Mouse (Mus musculus) hindbrain, embryonic 16.5 days (tissue): Measurements from ENCODE around the gene Ncan. TPM values are rescaled to one million over a fixed set of nuclear protein-coding genes. Genes with fewer than 3 reads are reported as not detected.
"Not testable (repeated sequence)": the region's sequence is repeated elsewhere in the genome, so short reads cannot be mapped to it uniquely, and the experiment has no call there.

ENCODE experiments used
- ATAC-seq: fragments of 200-750 bp; cut with Nextera tagmentation; 2 replicates; pipeline ENCODE4 v1.8.0; 2017; ENCODE audit warnings: moderate TSS enrichment, moderate library complexity
- H3K27ac ChIP-seq: fragments of 300-500 bp; sonication (generic); 2 replicates; pipeline ENCODE4 v1.5.1; 2014; ENCODE audit warnings: low read depth, mild to moderate bottlenecking, control low read depth, low read length, moderate library complexity
- H3K27me3 ChIP-seq: fragments of 300-500 bp; sonication (generic); replicated peaks from 2 replicates; pipeline ENCODE4 v1.6.1; 2014; ENCODE audit warnings: low read length; ENCODE audit not compliant: control insufficient read depth, insufficient read depth
- H3K36me3 ChIP-seq: fragments of 300-500 bp; sonication (generic); 2 replicates; pipeline ENCODE4 v1.6.1; 2014; ENCODE audit warnings: mild to moderate bottlenecking, low read length, moderate library complexity, mixed read lengths; ENCODE audit not compliant: control insufficient read depth, insufficient read depth
- H3K4me1 ChIP-seq: fragments of 300-500 bp; sonication (generic); 2 replicates; pipeline ENCODE4 v1.6.1; 2014; ENCODE audit warnings: low read depth, low read length; ENCODE audit not compliant: control insufficient read depth, insufficient read depth
- H3K4me2 ChIP-seq: fragments of 300-500 bp; sonication (generic); 2 replicates; pipeline ENCODE4 v1.6.1; 2014; ENCODE audit warnings: mild to moderate bottlenecking, low read length, control low read depth, moderate library complexity
- H3K4me3 ChIP-seq: fragments of 300-500 bp; sonication (generic); 2 replicates; pipeline ENCODE4 v1.5.1; 2014; ENCODE audit warnings: mild to moderate bottlenecking, low read length, control low read depth, moderate library complexity
- H3K9ac ChIP-seq: fragments of 300-500 bp; sonication (generic); 2 replicates; pipeline ENCODE4 v1.6.1; 2014; ENCODE audit warnings: low read depth, mild to moderate bottlenecking, control low read depth, low read length, moderate library complexity
- H3K9me3 ChIP-seq: fragments of 300-500 bp; sonication (generic); 2 replicates; pipeline ENCODE4 v1.6.1; 2014; ENCODE audit warnings: mild to moderate bottlenecking, low read length, moderate library complexity; ENCODE audit not compliant: control insufficient read depth
- WGBS: fragments of 180-500 bp; shearing (Covaris S2); extraction: QIAGEN DNeasy Blood & Tissue Kit; methylation state at CpG from one replicate; pipeline ENCODE4 v1.1.7; 2014; 5-methylcytosine and 5-hydroxymethylcytosine counted together
- polyA plus RNA-seq: library from polyadenylated mRNA; unstranded; fragments of >200 nt; fragmentation: Nextera tagmentation; extraction: Ambion mirVana; gene quantifications from 2 replicates; pipeline ENCODE4 v1.2.1, GENCODE M21; 2015

The Ncan gene
- polyA plus RNA-seq, 1 experiment from 2014 or later, result 178 TPM

DNA sequence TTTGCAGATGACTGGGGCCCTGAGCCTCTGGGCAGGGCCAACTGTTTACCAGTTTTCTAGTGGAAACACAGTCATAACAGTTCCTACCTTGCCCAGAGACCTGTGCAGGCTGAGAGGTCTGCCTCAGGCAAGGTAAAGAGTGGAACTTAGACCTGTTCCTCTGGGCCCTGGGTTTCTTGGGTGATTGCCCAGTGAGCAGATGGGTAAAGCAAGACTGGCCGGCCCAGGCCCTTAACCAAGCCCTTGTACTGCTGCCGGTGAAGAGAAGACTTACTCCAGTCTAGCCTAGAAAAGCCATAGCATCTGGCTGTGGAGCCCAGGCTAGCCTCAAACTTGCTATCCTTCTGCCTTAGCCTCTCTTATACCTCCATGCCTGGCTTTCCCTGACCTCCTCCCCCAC is 38.7 kb downstream of the Ncan start:
- WGBS, result 88% methylated on average over 2 of the region's 2 CpGs
- Histone ChIP-seq H3K27ac (no peak overlapping the region), H3K4me2 (no peak overlapping the region), H3K27me3 (peaks cover 41% of the 10 kb centered on the region), H3K4me3 (no peak overlapping the region), H3K9ac (no peak overlapping the region), H3K36me3 (no peaks in the 10 kb centered on the region), H3K9me3 (no peaks in the 10 kb centered on the region), H3K4me1 (peaks cover 20% of the 10 kb centered on the region)
- ATAC-seq, result no peak

DNA sequence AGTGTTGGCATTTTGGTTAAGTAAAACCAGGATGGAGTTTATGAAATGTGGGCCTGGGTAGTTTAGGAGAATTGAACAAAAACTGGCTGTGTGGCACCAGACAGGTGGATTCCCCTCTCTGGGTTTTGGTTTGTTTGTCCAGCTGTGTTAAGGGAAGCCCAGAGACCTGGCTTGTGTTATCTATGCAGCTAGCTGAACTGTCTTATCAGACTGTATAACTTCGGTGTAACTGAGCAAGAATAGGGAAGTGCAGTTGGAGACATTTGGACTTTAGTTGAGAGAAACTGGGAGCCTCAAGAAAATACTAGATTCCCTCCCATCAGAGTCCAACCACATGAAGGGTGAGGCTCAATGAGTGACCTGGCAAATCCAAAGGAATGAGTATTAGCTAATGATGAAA is 47.0 kb downstream of the Ncan start:
- Histone ChIP-seq H3K36me3 (peaks cover 28% of the 10 kb centered on the region), H3K4me3 (no peak overlapping the region), H3K4me2 (no peak overlapping the region), H3K27me3 (no peaks in the 10 kb centered on the region), H3K9me3 (no peaks in the 10 kb centered on the region), H3K9ac (no peak overlapping the region), H3K27ac (no peak overlapping the region), H3K4me1 (no peaks in the 10 kb centered on the region; the same call in 1 of the 2 replicates)
- 95% methylated on average over 1 of the region's 1 CpGs for WGBS
- ATAC-seq, result no peak

DNA sequence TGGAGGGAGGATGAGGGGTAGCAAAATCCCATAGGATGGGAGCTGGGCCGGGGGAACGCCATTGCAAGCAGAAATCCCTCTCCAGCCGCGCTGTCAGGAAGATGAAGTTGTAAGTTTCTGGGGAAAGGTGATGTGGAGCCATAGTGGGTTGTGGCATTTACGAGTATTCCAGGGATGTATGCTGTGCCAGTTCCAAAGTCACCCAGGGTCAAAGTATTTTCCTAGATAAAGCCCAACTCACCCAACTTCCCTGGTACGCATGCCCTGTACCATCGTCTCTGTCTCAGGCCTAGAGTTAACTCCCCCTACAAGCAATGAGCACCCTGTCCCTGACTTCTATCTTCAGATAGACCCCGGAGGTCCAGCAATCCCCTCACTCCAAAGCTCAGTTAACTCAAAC is 47.6 kb downstream of the Ncan start:
- no peak for ATAC-seq
- Histone ChIP-seq H3K9me3 (no peaks in the 10 kb centered on the region), H3K9ac (no peak overlapping the region), H3K4me1 (no peaks in the 10 kb centered on the region; the same call in 1 of the 2 replicates), H3K4me2 (peak overlapping the region; percentile 34; the same call in 1 of the 2 replicates), H3K27ac (no peak overlapping the region), H3K4me3 (no peak overlapping the region), H3K27me3 (no peaks in the 10 kb centered on the region), H3K36me3 (peaks cover 30% of the 10 kb centered on the region)
- 64% methylated on average over 8 of the region's 8 CpGs for WGBS

DNA sequence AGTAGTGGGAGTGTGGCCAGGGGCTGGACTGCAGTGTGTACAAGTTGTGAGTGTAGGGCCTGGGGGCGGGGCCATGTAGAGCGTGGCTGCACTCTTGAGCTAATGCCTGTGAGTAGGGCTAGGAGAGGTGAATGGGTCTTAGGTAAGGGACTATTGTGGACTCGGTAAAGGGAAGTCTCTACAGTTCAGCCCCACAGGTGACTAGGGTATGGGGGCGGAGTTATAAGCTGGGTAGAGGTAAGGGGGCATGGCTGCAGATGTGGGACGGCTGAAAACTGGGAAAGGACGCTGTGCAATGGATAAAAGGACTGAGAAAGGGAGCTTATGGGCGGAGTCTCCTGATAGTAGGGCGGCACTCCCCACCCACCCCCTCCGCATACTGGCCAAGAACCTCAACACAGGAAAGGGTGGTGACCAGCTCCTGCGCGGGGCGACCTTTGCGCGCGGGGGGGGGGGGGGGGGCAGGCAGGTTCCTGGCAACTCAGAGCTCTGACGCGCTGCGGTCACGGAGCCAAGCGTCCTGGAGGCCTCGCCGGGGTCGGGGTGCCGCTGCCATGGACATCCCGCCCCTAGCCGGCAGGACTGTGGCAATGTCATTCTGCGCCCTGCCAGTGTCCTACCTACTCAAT is 48.1 kb downstream of the Ncan start, which contains the start of gene Tm6sf2:
Gene Tm6sf2, plus strand, starts transcription at position 484 of the 629 bp plus-strand sequence.
- H3K4me1 ChIP-seq, result no peaks in the 10 kb centered on the region; the same call in 1 of the 2 replicates
- whole genome bisulfite sequencing, result 15% methylated on average over 16 of the region's 27 CpGs
- H3K27ac ChIP-seq, result no peak within 1 kb of the TSS; the same call in 1 of the 2 replicates
- no peak within 1 kb of the TSS for H3K9ac ChIP-seq
- H3K4me3 ChIP-seq, result no peak within 1 kb of the TSS
- H3K36me3 ChIP-seq, result peaks cover 33% of the 10 kb centered on the region
- H3K27me3 ChIP-seq, result no peaks in the 10 kb centered on the region
- no peaks in the 10 kb centered on the region for H3K9me3 ChIP-seq
- ATAC-seq, result peak; percentile 50
- H3K4me2 ChIP-seq, result peak within 1 kb of the TSS; percentile 34; the same call in 1 of the 2 replicates

DNA sequence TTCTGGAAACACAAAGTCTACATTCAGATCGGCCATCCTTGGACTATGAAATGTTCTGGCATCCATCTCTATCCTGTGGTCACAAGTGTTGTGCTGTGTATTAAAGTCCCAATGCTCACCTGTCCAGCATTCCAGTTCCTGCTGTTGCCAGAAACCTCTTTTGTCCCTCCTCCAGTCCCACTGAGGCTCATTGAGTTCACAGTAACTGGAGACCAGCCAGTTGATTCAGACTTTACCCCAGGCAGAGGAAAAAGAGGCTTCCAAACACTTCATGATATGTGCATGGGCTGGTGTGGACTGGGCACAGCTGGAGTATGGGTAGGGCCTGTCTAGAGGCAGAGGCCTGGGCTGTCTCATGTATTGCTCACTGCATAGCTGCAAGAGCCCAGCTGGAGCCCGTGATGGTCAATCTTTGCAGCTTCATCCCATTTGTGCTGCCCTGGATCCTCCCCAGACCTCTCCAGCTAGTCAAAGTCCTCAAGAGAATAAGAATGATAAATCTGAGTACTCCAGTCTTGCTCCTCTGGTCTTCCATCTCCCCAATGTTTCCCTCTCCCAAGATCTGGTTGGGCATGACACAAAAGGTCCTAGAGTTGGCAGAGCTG is 48.7 kb downstream of the Ncan start:
- H3K9ac ChIP-seq, result no peak overlapping the region
- no peak overlapping the region; the same call in 1 of the 2 replicates for H3K27ac ChIP-seq
- H3K4me2 ChIP-seq, result no peak overlapping the region
- ATAC-seq, result 0 out of 2 replicates have a peak, but pooled peaks have one; percentile 19
- H3K36me3 ChIP-seq, result peaks cover 33% of the 10 kb centered on the region
- H3K4me1 ChIP-seq, result no peaks in the 10 kb centered on the region; the same call in 1 of the 2 replicates
- H3K4me3 ChIP-seq, result no peak overlapping the region
- H3K27me3 ChIP-seq, result no peaks in the 10 kb centered on the region
- 89% methylated on average over 2 of the region's 2 CpGs for WGBS
- H3K9me3 ChIP-seq, result no peaks in the 10 kb centered on the region

DNA sequence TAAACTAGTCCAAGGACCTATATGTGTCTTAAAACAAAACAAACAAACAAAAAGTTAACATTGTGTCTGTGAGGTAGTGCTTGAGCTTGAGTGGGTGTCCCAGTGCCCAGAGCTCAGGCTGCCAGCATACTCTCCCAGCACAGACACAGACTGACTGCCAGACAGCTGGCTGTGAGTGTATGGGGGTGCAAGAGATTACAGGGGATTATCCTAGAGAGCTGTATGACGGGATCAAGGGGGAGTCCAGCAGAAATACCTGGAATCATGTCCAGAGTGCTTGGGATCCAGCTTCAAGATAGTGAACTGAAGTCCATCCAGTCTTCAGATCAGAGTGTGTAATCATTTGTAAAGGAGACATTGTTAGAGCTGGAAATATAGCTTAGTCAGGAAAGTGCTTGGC is 63.0 kb downstream of the Ncan start:
- no peak for ATAC-seq
- no peaks in the 10 kb centered on the region for H3K4me1 ChIP-seq
- no peaks in the 10 kb centered on the region for H3K9me3 ChIP-seq
- H3K4me3 ChIP-seq, result no peak overlapping the region
- H3K4me2 ChIP-seq, result no peak overlapping the region
- peaks cover 56% of the 10 kb centered on the region for H3K36me3 ChIP-seq
- H3K9ac ChIP-seq, result no peak overlapping the region
- WGBS, result 72% methylated on average over 1 of the region's 1 CpGs
- no peak overlapping the region for H3K27ac ChIP-seq
- H3K27me3 ChIP-seq, result no peaks in the 10 kb centered on the region

DNA sequence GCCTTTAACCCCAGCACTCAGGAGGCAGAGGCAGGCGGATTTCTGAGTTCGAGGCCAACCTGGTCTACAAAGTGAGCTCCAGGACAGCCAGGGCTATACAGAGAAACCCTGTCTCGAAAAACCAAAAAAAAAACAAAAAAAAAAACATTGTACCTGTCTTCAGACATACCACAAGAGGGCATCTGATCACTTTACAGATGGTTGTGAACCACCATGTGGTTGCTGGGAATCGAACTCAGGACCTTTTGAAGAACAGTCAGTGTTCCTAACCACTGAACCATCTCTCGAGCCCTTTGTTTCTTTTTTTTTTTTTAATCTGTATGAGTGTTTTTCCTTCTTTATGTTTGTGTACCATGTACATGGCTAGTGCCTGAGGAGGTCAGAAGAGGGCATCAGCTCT is 70.2 kb downstream of the Ncan start:
- H3K36me3 ChIP-seq, result peaks cover 37% of the 10 kb centered on the region
- WGBS, result 94% methylated on average over 5 of the region's 5 CpGs

DNA sequence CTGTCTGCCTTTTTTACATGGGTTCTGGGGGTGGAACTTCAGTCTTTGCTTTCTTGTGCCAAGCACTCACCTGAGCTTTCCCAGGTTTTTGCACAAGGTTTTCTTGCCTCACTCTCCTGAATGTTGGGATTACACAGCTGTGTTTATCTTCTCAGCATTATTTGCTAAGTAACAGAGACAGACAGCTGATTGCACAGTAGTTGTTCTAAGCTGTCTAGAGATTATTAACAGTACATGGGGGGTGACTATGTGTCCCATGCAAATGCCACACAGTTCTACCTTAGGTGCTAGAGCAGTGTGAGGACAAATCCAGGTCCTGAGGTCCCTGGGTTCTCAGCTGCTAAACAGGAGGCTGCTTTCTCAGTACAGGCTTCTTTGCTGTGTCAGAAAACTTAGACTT is 71.0 kb downstream of the Ncan start:
- H3K36me3 ChIP-seq, result peaks cover 31% of the 10 kb centered on the region
- no peak overlapping the region for H3K4me3 ChIP-seq
- no peaks in the 10 kb centered on the region for H3K9me3 ChIP-seq
- no peak overlapping the region for H3K9ac ChIP-seq
- no peak overlapping the region for H3K4me2 ChIP-seq
- ATAC-seq, result no peak
- H3K27me3 ChIP-seq, result no peaks in the 10 kb centered on the region
- H3K27ac ChIP-seq, result no peak overlapping the region
- no peaks in the 10 kb centered on the region for H3K4me1 ChIP-seq

More for the DNA sequence above, 70.2 kb downstream of the Ncan start:
- not testable (repeated sequence) for H3K27ac ChIP-seq, H3K4me1 ChIP-seq, H3K9me3 ChIP-seq, H3K27me3 ChIP-seq, H3K9ac ChIP-seq, ATAC-seq, H3K4me3 ChIP-seq, H3K4me2 ChIP-seq

DNA sequence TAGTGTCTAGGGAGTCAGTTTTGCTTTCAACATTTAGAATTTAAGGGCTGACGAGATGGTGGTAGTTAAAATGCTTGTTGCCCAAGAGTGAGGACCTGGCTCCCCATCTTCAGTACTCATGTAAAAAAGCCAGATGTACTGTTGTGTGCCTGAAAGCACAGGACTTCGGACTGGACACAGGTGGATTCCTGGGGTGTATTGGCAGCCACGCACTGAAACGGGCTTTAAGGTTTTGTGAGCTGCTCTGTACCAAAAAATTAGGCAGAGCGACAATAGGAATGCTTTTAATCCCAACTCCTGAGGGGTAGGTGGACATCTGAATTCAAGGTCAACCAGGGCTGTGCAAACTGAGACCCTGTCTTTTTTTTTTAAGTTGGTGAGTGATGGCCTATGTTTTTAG is 76.7 kb downstream of the Ncan start:
- H3K4me1 ChIP-seq, result peaks cover 29% of the 10 kb centered on the region
- H3K9ac ChIP-seq, result peak overlapping the region; percentile 99
- H3K27me3 ChIP-seq, result no peaks in the 10 kb centered on the region
- ATAC-seq, result no peak
- H3K27ac ChIP-seq, result no peak overlapping the region
- WGBS, result 87% methylated on average over 5 of the region's 5 CpGs
- H3K4me2 ChIP-seq, result peak overlapping the region; percentile 91
- no peaks in the 10 kb centered on the region for H3K9me3 ChIP-seq
- peak overlapping the region; percentile 72 for H3K4me3 ChIP-seq
- H3K36me3 ChIP-seq, result 0 out of 2 replicates have a peak, but pooled peaks cover 2% of the 10 kb centered on the region
